Mouse (Mus musculus) retina, embryonic 14.5 days (tissue): ENCODE results near the gene Eps15l1.

Experiments
- DNase-seq: peaks from one replicate; pipeline ENCODE4 v3.0.0-alpha.2; 2015; ENCODE audit warnings: low spot score

Gene Eps15l1

GRCm38 (mm10) chr8:72421362-72422335, at the start of gene Eps15l1:
Gene Eps15l1, minus strand, starts transcription at chr8:72421460.
- DNase-seq, result peak; percentile 99

GRCm38 (mm10) chr8:72470684-72471083, 49.4 kb upstream of the Eps15l1 start:
- no peak for DNase-seq

GRCm38 (mm10) chr8:72469984-72470383, 48.7 kb upstream of the Eps15l1 start:
- DNase-seq, result no peak

GRCm38 (mm10) chr8:72469243-72469642, 48.0 kb upstream of the Eps15l1 start:
- DNase-seq, result no peak

- DNase-seq, result no peak
Measured at GRCm38 (mm10) chr8:72464211-72464610, 43.0 kb upstream of the Eps15l1 start.

GRCm38 (mm10) chr8:72459881-72460533, 38.7 kb upstream of the Eps15l1 start:
- no peak for DNase-seq

- DNase-seq, result no peak
Measured at GRCm38 (mm10) chr8:72458457-72458856, 37.2 kb upstream of the Eps15l1 start.

GRCm38 (mm10) chr8:72457806-72458205, 36.5 kb upstream of the Eps15l1 start:
- no peak for DNase-seq

- DNase-seq, result no peak
Measured at GRCm38 (mm10) chr8:72455317-72455716, 34.1 kb upstream of the Eps15l1 start.

- DNase-seq, result no peak
Measured at GRCm38 (mm10) chr8:72453904-72454303, 32.6 kb upstream of the Eps15l1 start.

- no peak for DNase-seq
Measured at GRCm38 (mm10) chr8:72451516-72451915, 30.3 kb upstream of the Eps15l1 start.

GRCm38 (mm10) chr8:72445071-72445470, 23.8 kb upstream of the Eps15l1 start:
- DNase-seq, result peak; percentile 5

GRCm38 (mm10) chr8:72443994-72444350, 22.7 kb upstream of the Eps15l1 start:
- no peak for DNase-seq

GRCm38 (mm10) chr8:72443338-72443993, 22.2 kb upstream of the Eps15l1 start, which contains the start of the genes Calr3 and 1700030K09Rik:
Gene Calr3, minus strand, starts transcription at chr8:72443870.
Gene 1700030K09Rik, plus strand, starts transcription at chr8:72443880.
- DNase-seq, result peak; percentile 99

- DNase-seq, result no peak
Measured at GRCm38 (mm10) chr8:72438248-72439015, 17.2 kb upstream of the Eps15l1 start.

GRCm38 (mm10) chr8:72434952-72435351, 13.7 kb upstream of the Eps15l1 start:
- no peak for DNase-seq

- DNase-seq, result no peak
Measured at GRCm38 (mm10) chr8:72429676-72430075, 8.4 kb upstream of the Eps15l1 start.

- no peak for DNase-seq
Measured at GRCm38 (mm10) chr8:72422926-72423325, 1.7 kb upstream of the Eps15l1 start.

GRCm38 (mm10) chr8:72420571-72421361, 494 bp downstream of the Eps15l1 start:
- peak; percentile 51 for DNase-seq

GRCm38 (mm10) chr8:72418073-72418472, 3.2 kb downstream of the Eps15l1 start:
- DNase-seq, result no peak

GRCm38 (mm10) chr8:72415252-72415651, 6.0 kb downstream of the Eps15l1 start:
- no peak for DNase-seq
